Mouse (Mus musculus): ENCODE measurements around the gene Napa.
A peak's percentile ranks its signal among the peaks of the same experiment; 100 is the strongest.

The Napa gene

GRCm38 (mm10) chr7:16098021-16099017 lies at the start of gene Napa:
Gene Napa (plus strand): TSS chr7:16098458.
- DNase-seq, result peak; percentile 100

- DNase-seq, result no peak
Observed at GRCm38 (mm10) chr7:16048675-16049575, 49.3 kb upstream of the Napa start.

- DNase-seq, result no peak
Observed at GRCm38 (mm10) chr7:16049576-16049915, 48.7 kb upstream of the Napa start.

- DNase-seq, result no peak
Observed at GRCm38 (mm10) chr7:16050600-16050999, 47.7 kb upstream of the Napa start.

GRCm38 (mm10) chr7:16051883-16052595 lies 46.2 kb upstream of the Napa start:
- DNase-seq, result peak; percentile 89

- DNase-seq, result peak; percentile 98
Observed at GRCm38 (mm10) chr7:16052684-16053083, 45.6 kb upstream of the Napa start.

- DNase-seq, result peak; percentile 58
Observed at GRCm38 (mm10) chr7:16053105-16053504, 45.2 kb upstream of the Napa start.

GRCm38 (mm10) chr7:16054966-16055365 lies 43.3 kb upstream of the Napa start:
- DNase-seq, result no peak

- no peak for DNase-seq
Observed at GRCm38 (mm10) chr7:16055665-16056064, 42.6 kb upstream of the Napa start.

- peak; percentile 67 for DNase-seq
Observed at GRCm38 (mm10) chr7:16056459-16057135, 41.7 kb upstream of the Napa start.

- peak; percentile 66 for DNase-seq
Observed at GRCm38 (mm10) chr7:16057136-16057534, 41.1 kb upstream of the Napa start.

GRCm38 (mm10) chr7:16061219-16062098 lies 36.8 kb upstream of the Napa start, which contains the start of gene Zfp541:
Gene Zfp541 (plus strand): TSS chr7:16061814.
- no peak for DNase-seq

GRCm38 (mm10) chr7:16062099-16062420 lies 36.2 kb upstream of the Napa start:
- no peak for DNase-seq

GRCm38 (mm10) chr7:16063490-16063889 lies 34.8 kb upstream of the Napa start:
- DNase-seq, result no peak

GRCm38 (mm10) chr7:16070846-16071245 lies 27.4 kb upstream of the Napa start:
- no peak for DNase-seq

- no peak for DNase-seq
Observed at GRCm38 (mm10) chr7:16071906-16072305, 26.4 kb upstream of the Napa start.

GRCm38 (mm10) chr7:16079947-16080346 lies 18.3 kb upstream of the Napa start:
- no peak for DNase-seq

- DNase-seq, result no peak
Observed at GRCm38 (mm10) chr7:16080581-16080980, 17.7 kb upstream of the Napa start.

GRCm38 (mm10) chr7:16083361-16083760 lies 14.9 kb upstream of the Napa start:
- DNase-seq, result no peak

GRCm38 (mm10) chr7:16087587-16087986 lies 10.7 kb upstream of the Napa start:
- DNase-seq, result no peak

GRCm38 (mm10) chr7:16094592-16094991 lies 3.7 kb upstream of the Napa start:
- DNase-seq, result no peak
